Mouse (Mus musculus) telencephalon, adult 2 months (tissue): ENCODE results near the gene St3gal3.
A peak's percentile ranks its signal among the peaks of the same experiment; 100 is the strongest.

Experiments
- DNase-seq: peaks from one replicate; pipeline ENCODE4 v3.0.0-alpha.2; 2011; ENCODE audit warnings: low read depth, low spot score

Gene St3gal3

DNA sequence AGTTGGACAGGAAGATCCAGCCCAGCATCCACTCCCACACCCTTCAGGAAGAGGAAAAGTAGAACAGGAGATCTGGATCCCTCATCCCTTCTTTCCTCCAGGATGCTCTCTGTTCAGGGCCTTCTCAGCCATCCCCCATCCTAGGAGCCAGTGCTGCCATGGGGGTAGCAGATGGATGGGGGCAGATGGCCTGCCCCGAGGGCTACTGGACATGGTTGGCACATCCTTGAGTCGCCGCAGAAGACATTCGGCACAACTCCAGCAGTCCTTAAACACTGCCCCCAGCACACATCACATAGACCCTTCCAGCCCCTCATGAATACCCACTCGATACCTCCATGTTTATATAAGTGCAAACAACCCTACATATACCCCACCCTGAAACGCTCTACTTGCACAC, 238.7 kb downstream of the St3gal3 start:
- DNase-seq = no peak

DNA sequence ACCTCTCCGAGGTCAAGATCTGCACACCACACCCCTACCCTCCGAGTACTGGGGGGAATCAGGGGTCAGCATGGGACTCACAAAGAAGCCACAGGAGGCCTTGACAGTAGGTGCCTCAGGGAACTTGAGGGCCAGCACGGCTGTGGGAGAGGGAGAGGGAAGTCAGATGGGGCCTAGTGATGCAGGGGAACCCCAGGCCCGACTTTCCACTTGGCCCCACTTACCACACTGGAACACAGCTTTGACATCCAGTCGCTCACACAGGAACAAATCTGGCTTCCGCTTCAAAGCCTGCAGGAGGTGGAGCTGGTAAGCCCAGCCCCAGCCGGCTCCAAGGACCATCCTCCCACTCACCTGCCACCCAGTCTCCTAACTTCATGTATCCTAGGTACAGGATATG, 239.4 kb downstream of the St3gal3 start:
- DNase-seq = no peak

DNA sequence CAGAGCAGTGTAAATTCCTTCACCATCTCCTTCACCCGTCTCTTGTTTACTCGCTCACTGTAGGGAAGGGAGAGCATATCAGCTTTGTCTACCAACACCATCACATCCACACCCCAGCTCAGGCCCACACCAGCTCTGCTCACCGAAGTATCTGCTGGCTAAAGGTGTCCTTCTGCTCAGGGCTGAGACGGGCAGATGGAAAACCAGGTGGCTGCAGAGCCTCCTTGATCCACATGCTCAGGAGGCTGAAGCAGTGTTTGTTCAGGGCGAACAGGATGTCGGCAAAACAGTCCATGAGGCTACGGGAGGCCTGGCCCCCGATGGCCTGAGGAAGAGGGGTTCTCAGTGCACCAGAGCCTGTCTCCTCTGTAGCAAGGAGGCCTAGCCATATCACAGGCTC, 240.1 kb downstream of the St3gal3 start:
- no peak for DNase-seq

DNA sequence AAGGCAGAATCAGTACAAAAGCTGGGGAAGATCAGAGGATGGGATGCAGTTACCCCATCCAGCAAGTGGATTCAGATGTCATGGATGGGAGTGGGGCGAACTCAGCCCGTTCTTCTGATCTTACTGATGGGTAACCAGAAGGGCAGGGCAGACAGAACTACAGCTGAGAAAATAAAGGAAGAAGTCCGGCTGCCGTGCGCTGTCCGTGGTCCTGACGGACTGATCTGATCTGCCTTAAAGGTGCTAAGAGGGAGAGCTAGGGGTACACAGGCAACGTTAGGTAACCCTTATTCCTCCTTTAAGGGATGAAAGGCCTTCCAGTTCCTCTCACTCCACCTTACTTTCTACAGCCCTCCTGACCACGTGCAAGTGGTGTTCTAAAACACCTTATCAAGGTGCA, 241.3 kb downstream of the St3gal3 start:
- DNase-seq = no peak

DNA sequence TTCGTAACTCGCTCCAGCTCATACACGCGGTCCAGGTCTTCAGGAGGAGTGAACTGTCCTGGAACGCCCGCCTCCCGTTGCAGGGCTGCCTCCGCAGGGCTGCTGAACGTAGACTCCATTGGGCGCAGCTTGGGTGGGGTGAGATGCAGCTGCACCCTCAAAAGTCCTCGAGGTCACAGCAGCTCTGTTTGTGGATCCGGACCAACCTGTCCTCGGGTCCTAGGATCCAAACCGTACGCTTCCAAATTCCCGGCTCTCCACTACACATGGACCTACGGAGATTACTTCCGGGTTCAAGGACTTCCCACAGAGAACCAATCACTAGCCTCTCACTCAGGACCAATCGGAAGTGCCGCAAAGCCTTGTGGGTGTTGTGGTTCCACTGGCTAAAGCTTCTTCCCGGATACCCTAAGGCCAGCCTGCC, 243.0 kb downstream of the St3gal3 start, which contains the start of gene Dph2:
Gene Dph2, minus strand, starts transcription at position 295 of the 424 bp plus-strand sequence.
- DNase-seq = peak; percentile 94

DNA sequence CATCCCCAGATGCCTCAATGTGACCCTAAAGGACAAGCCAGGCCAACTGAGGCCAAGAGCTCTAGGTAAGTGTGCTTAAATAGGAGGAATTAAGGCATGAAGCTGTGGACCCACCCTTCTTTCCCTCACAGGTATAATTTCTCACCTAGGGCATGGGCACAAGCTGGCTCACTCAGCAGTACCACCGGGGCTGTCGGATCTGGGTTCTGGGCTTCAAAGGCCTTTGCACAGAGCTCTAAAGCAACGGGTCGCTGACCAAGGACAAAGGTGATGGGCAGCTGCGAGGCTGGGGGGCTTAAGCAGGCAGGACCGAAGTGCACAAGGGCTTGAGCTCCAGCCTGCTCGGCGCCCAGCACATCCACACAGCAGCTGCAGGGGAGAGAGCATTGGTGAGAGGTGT, 244.0 kb downstream of the St3gal3 start:
- no peak for DNase-seq

DNA sequence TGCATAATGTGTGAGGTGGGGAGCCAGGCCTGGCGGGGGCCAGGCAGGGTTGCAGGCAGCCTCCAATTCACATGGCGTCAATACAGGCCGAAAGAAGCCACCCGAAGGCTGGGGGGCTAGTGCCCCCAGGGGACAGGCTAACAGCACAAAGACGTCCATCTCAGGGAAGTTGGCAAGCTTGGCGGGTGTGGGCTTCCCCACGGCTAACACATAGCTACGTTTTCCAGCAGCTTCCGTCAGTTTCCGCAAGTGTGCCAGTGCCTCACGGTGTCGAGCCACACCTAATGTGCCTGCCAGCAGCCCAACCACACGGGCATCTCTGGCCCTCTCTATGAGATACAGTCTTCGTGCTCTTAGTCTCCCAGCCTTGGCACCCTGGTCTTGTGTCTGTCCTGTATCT, 244.7 kb downstream of the St3gal3 start:
- DNase-seq = no peak

DNA sequence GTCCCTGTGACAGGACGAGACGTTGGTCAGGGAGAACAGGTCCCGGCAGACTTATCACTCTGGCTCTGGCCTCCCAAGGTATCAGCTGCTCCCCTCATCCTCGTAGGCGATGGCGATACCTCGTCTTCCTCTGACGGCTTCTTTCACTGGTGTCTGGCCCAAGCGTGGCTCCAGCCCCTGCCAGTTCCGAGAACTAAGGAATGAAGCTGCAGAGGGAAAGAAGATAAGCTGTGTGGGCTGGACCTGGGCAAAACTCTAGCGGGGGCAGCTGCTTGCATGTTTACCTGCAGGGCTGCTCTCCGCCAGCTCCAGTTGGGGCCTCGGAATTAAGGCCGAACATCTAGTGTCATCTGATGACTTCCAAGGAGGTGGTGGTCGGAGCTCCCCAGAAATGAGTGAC, 245.2 kb downstream of the St3gal3 start:
- DNase-seq = no peak

DNA sequence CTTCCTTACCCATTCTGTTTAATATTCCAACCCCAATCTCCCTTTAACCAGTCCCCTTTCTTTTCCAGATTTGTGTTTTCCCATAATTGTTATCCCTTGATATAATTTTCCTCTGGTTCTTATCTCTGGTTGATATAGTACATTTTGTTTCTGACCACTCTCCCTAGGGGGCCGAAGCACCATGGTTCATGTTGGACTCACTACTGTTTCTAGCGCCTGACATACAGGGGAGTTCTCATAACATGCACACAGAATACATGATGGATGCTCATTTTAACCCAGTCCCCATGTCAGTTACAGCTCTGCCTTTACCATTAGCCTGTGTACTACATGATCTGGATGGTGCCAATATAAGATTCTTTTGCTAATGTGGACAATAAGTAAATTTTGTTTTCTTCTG, 246.8 kb downstream of the St3gal3 start:
- DNase-seq = no peak

DNA sequence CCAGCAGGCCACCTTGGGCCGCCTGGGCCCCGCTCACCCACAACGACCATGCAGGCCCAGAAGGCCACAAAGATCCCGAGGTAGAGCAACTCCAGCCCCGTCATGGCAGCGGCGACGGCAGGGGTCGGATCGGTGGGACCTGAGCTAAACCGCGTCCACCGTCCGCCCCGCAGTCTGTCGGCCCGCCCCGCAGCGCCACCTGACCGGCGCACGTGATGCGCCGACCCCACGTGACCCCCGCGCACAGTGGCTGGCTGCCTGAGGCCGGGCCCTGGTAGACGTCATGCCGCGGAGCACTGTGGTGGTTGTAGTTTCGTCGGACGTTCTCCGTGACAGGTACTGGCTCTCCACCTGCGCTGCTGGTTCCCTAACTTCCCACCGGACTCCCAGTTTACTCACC, 247.6 kb downstream of the St3gal3 start, which contains the start of gene Atp6v0b:
Gene Atp6v0b, minus strand, starts transcription at position 201 of the 400 bp plus-strand sequence.
- peak; percentile 81 for DNase-seq

DNA sequence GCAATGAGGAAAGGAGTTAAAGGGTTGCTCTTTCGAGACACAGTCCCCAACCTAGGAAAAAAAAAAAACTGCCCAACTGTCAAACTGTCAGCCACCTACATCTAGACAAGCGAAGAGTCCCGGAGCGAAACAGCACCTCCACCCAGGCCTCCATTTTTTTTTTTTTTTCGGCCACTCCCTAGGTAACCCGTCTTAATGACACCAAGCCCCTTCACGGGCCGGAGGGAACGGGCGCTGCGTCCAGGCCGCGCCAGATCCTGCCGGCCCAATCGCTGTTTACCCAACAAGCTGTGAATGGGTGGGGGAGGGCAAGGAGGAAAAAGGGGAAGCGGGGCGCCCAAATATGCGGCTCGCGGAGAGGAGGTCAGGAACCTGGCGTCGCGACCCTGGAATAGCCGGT, 248.1 kb downstream of the St3gal3 start:
- no peak for DNase-seq

DNA sequence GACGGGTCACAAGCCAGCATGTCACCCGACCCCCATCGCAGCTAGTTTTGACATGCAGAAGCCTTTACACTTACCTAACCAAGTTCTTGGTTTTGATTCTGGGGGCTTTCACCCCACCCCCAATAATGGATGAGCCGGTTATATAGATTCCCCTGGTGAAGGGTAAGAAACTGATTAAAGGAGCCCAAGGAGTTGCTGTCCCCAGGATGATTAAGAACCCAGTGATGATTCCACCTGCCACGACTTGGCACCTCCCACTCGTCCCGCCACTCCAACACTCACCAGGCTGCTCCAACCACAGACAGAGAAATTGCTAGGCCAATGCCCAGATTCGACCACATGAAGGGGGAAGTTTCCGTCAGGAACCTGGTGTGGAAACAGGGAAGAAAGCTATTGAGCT, 248.7 kb downstream of the St3gal3 start:
- DNase-seq = no peak

DNA sequence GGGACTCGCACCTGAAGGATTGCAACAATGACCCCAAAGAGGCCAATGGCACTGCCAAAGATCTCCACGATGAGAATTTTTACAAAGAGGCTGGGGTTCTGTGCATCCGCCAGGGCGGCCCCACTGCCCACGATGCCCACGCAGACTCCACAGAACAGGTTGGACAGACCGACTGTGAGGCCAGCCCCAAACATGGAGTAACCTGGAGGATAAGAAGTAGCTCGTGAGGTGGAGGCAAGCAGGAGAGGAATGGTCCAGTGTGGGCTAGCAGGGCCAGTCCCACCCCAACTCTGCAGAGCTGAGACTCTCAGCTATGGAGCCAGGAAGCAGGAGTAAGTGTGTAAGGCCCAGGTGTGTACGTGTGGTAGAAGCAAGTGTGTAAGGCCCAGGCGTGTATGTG, 249.6 kb downstream of the St3gal3 start:
- DNase-seq = no peak

DNA sequence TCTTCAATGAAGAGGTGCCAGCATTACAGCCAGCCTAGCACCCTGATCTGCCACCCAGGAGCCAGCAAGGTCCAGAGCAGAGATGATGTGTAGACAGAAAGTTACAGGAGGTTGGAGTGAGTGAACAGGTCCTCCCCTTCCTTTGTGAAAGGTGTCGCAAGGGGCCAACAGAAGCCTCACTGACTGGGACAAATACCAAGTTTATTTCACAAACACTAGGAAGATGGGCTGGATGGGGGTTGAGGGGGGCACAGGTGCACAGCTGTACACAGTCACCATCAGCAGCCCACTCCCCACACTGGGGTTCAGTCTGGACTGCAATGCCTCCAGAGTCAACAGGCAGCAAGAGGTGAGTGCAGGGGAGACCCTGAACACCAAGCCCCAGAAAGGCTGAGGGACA, 250.6 kb downstream of the St3gal3 start:
- no peak for DNase-seq

DNA sequence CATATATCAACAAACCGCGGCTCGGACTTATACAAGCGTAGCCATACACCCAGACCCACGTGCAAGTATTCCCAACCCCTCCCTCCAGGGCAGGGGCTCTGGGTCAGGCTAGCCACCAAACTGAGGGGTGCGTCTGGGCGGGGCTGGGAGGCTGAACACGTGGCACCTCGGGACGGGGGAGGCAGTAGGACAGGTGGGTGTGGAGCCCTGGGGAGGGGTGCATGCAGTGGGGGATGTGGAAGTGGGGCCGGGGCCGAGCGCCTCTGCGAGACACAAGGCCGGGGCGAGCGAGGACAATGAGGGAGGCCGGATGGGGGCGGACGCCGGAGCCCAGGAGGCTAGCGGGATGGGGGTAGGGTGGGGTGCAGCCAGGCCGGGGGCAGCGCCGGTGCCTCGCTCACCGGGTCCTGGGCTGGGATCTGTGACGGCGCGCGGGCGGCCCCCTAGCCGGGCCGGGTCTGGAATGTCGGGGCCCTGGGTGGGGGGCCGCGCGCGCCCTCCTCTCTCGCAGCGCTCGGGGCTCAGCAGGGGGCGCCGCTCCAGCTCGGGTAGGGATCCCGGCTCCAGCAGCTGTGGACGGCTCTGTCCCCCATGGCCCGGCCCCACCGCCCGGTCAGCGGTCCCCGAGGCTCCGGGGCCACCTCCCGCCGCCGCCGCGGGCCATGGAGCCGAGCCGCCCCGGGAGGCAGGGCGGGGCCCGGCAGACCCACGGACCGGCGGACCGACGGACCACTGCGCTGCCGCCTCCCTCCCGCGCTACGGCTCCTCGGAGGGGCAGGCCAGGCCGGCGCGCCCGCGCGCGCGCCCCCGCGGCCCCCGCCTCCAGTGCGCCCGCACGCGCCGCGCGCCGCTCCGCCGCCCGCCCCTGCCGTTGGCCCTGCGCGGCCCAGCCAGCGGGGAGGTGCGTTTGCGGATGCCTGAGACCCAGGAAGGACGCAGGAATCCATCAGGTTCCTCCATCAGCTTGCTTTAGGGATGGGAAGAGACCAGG, 251.7 kb downstream of the St3gal3 start, which contains the start of gene B4galt2:
Gene B4galt2, minus strand, starts transcription at position 787 of the 991 bp plus-strand sequence.
- no peak for DNase-seq
